ENCODE assay signal across 8 mouse cellular contexts in genomic region chr2:30544782-30545435, GRCm38 (mm10). TPM values are rescaled to one million over a fixed set of nuclear protein-coding genes. Genes with fewer than 3 reads are reported as not detected.
A peak's percentile ranks its signal among the peaks of the same experiment; 100 is the strongest.
DNase-seq lines count a peak whose midpoint lies in the region; ATAC-seq and TF ChIP-seq lines count a peak whose summit lies in the region.

No protein-coding gene starts in this region.

- H3K27me3 ChIP-seq in cerebellum, adult 2 months (ENCODE audit: control insufficient read depth, insufficient read depth, low read length), result no peaks in the 10 kb centered on the region
- no peaks in the 10 kb centered on the region for H3K27me3 ChIP-seq in forebrain, postnatal 0 days (ENCODE audit: insufficient read depth, low read length)
- no peaks in the 10 kb centered on the region for H3K27me3 ChIP-seq in liver, postnatal 0 days (ENCODE audit: insufficient read depth, low read length)
- H3K27me3 ChIP-seq in neural tube, embryonic 13.5 days, result no peaks in the 10 kb centered on the region
- H3K27me3 ChIP-seq in stomach, postnatal 0 days (ENCODE audit: control insufficient read depth, insufficient read depth, low read length), result no peaks in the 10 kb centered on the region

- peak overlapping the region; percentile 43 for H3K4me2 ChIP-seq in forebrain, postnatal 0 days (ENCODE audit: low read depth)
- H3K4me2 ChIP-seq in liver, postnatal 0 days (ENCODE audit: low read depth, low read length), result peak overlapping the region; percentile 52
- peak overlapping the region; percentile 57 for H3K4me2 ChIP-seq in neural tube, embryonic 13.5 days
- H3K4me2 ChIP-seq in stomach, postnatal 0 days (replicated peaks; ENCODE audit: low read depth), result peak overlapping the region; percentile 45

- intact Hi-C loops in heart, postnatal 36 days (cut with DNase I), result loop anchor here (2.0 kb wide), 1 partner anchor 68 kb away; no protein-coding TSS in a partner anchor

- in situ Hi-C loops in ES-E14 (cut with MboI; ENCODE audit: low sequenced_read_pairs in 2 of 2, unreplicated experiment in 2 of 2), result no loop called here

- no peak for TF ChIP-seq EP300 in liver, postnatal 0 days (IDR thresholded peaks at IDR 0.05; ENCODE audit: low read depth)
- no peak for TF ChIP-seq EP300 in stomach, postnatal 0 days (optimal IDR thresholded peaks at IDR 0.05)

- H3K9ac ChIP-seq in ES-E14 (ENCODE audit: insufficient read depth, low read depth, low read length, poor library complexity, severe bottlenecking), result no peak overlapping the region
- H3K9ac ChIP-seq in forebrain, postnatal 0 days, result peak overlapping the region; percentile 25
- no peak overlapping the region for H3K9ac ChIP-seq in liver, postnatal 0 days (replicated peaks)
- peak overlapping the region; percentile 32; the same call in 1 of the 2 replicates for H3K9ac ChIP-seq in neural tube, embryonic 13.5 days
- H3K9ac ChIP-seq in stomach, postnatal 0 days (ENCODE audit: low read length), result no peak overlapping the region

- no peak for TF ChIP-seq CTCF in cerebellum, adult 2 months (IDR thresholded peaks at IDR 0.05; ENCODE audit: borderline replicate concordance, insufficient read depth, low read depth, low read length)
- peak; percentile 13; the same call in 1 of the 2 replicates for TF ChIP-seq CTCF in forebrain, postnatal 0 days (IDR thresholded peaks at IDR 0.05; ENCODE audit: low read depth)
- no peak for TF ChIP-seq CTCF in liver, postnatal 0 days (IDR thresholded peaks at IDR 0.05; ENCODE audit: low read depth)
- TF ChIP-seq CTCF in stomach, postnatal 0 days (IDR thresholded peaks at IDR 0.05; ENCODE audit: low read depth), result no peak

- H3K4me3 ChIP-seq in ES-E14 (ENCODE audit: insufficient read depth in 1 of 2, low read depth in 1 of 2, low read length in 2 of 2, poor library complexity in 1 of 2, severe bottlenecking in 1 of 2), result no peak overlapping the region
- H3K4me3 ChIP-seq in cerebellum, adult 2 months (replicated peaks; ENCODE audit: insufficient read depth, low read depth, low read length), result peak overlapping the region; percentile 21
- H3K4me3 ChIP-seq in forebrain, postnatal 0 days (ENCODE audit: low read depth, low read length), result 0 out of 2 replicates have a peak overlapping the region, but pooled peaks have one; percentile 1
- H3K4me3 ChIP-seq in liver, postnatal 0 days (ENCODE audit: low read depth, low read length), result 0 out of 2 replicates have a peak overlapping the region, but pooled peaks have one; percentile 3
- H3K4me3 ChIP-seq in neural tube, embryonic 13.5 days, result peak overlapping the region; percentile 28
- peak overlapping the region; percentile 12; the same call in 1 of the 2 replicates for H3K4me3 ChIP-seq in stomach, postnatal 0 days (ENCODE audit: low read depth, low read length)

- no peaks in the 10 kb centered on the region for H3K36me3 ChIP-seq in ES-E14 (ENCODE audit: control insufficient read depth, insufficient read depth, low read length, poor library complexity, severe bottlenecking)
- no peaks in the 10 kb centered on the region for H3K36me3 ChIP-seq in forebrain, postnatal 0 days (ENCODE audit: insufficient read depth)
- no peaks in the 10 kb centered on the region for H3K36me3 ChIP-seq in liver, postnatal 0 days (replicated peaks; ENCODE audit: insufficient read depth, low read length)
- no peaks in the 10 kb centered on the region for H3K36me3 ChIP-seq in neural tube, embryonic 13.5 days
- no peaks in the 10 kb centered on the region for H3K36me3 ChIP-seq in stomach, postnatal 0 days (ENCODE audit: control insufficient read depth, insufficient read depth, low read length)

- peak; percentile 80 for DNase-seq in ES-E14 (ENCODE audit: low read depth, low spot score)
- peak; percentile 87 to 89 for DNase-seq in cerebellum, adult 2 months
- DNase-seq in forebrain, postnatal 0 days, result peak; percentile 96
- peak; percentile 82 to 86 for DNase-seq in heart, postnatal 36 days
- peak; percentile 92 for DNase-seq in layer of hippocampus, adult 18-20 months (ENCODE audit: low spot score in 2 of 2)
- DNase-seq in liver, postnatal 0 days, result peak; percentile 84
- peak; percentile 92 for DNase-seq in stomach, postnatal 0 days (ENCODE audit: low spot score)

- no peak overlapping the region for H3K27ac ChIP-seq in ES-E14 (ENCODE audit: insufficient read depth, low read depth, low read length, poor library complexity, severe bottlenecking)
- H3K27ac ChIP-seq in cerebellum, adult 2 months (ENCODE audit: insufficient read depth, low read length), result no peak overlapping the region
- peak overlapping the region; percentile 84 for H3K27ac ChIP-seq in forebrain, postnatal 0 days (ENCODE audit: low read depth, low read length)
- no peak overlapping the region for H3K27ac ChIP-seq in liver, postnatal 0 days (ENCODE audit: low read depth)
- peak overlapping the region; percentile 81 for H3K27ac ChIP-seq in neural tube, embryonic 13.5 days (replicated peaks)
- no peak overlapping the region for H3K27ac ChIP-seq in stomach, postnatal 0 days (replicated peaks)

- TF ChIP-seq POLR2A in cerebellum, adult 2 months (IDR thresholded peaks at IDR 0.05; ENCODE audit: borderline replicate concordance, insufficient read depth, low read length), result no peak

- H3K4me1 ChIP-seq in ES-E14 (ENCODE audit: control insufficient read depth in 2 of 2, insufficient read depth in 2 of 2, low read length in 2 of 2, poor library complexity in 1 of 2), result peaks cover 5 to 17% of the 10 kb centered on the region in 2 experiments
- peaks cover 5% of the 10 kb centered on the region; the same call in 1 of the 2 replicates for H3K4me1 ChIP-seq in cerebellum, adult 2 months (ENCODE audit: control insufficient read depth, insufficient read depth, low read length)
- H3K4me1 ChIP-seq in forebrain, postnatal 0 days (ENCODE audit: insufficient read depth), result peaks cover 18% of the 10 kb centered on the region
- H3K4me1 ChIP-seq in liver, postnatal 0 days (ENCODE audit: insufficient read depth), result peaks cover 14% of the 10 kb centered on the region; the same call in 1 of the 2 replicates
- H3K4me1 ChIP-seq in neural tube, embryonic 13.5 days (replicated peaks), result peaks cover 46% of the 10 kb centered on the region
- H3K4me1 ChIP-seq in stomach, postnatal 0 days (replicated peaks; ENCODE audit: control insufficient read depth, insufficient read depth), result peaks cover 6% of the 10 kb centered on the region; the same call in 1 of the 2 replicates

- 5% methylated on average over 35 of the region's 35 CpGs for whole genome bisulfite sequencing in cerebellum, adult 2 months
- 1% methylated on average over 35 of the region's 35 CpGs for WGBS in forebrain, postnatal 0 days
- whole genome bisulfite sequencing in liver, postnatal 0 days (ENCODE audit: insufficient replicate concordance), result 3% methylated on average over 35 of the region's 35 CpGs
- 3% methylated on average over 35 of the region's 35 CpGs for WGBS in neural tube, embryonic 13.5 days
- WGBS in stomach, postnatal 0 days, result 3% methylated on average over 35 of the region's 35 CpGs

- H3K9me3 ChIP-seq in ES-E14 (ENCODE audit: control insufficient read depth, insufficient read depth, low read depth, low read length), result no peaks in the 10 kb centered on the region
- no peaks in the 10 kb centered on the region for H3K9me3 ChIP-seq in forebrain, postnatal 0 days (ENCODE audit: low read length)
- H3K9me3 ChIP-seq in liver, postnatal 0 days (ENCODE audit: low read length), result no peaks in the 10 kb centered on the region
- 0 out of 2 replicates have a peak, but pooled peaks cover 5% of the 10 kb centered on the region for H3K9me3 ChIP-seq in neural tube, embryonic 13.5 days
- no peaks in the 10 kb centered on the region for H3K9me3 ChIP-seq in stomach, postnatal 0 days (ENCODE audit: control insufficient read depth, low read length)

- peak; percentile 95 for ATAC-seq in forebrain, postnatal 0 days
- ATAC-seq in liver, postnatal 0 days, result peak; percentile 79
- peak; percentile 84 for ATAC-seq in neural tube, embryonic 13.5 days (ENCODE audit: low read depth)
- peak; percentile 92 for ATAC-seq in stomach, postnatal 0 days (ENCODE audit: low FRiP score, low TSS enrichment)

TF ChIP-seq in ES-E14, 5 proteins besides CTCF, POLR2A, EP300 and RAD21:
- TF ChIP-seq ZC3H11A (IDR thresholded peaks at IDR 0.05; ENCODE audit: borderline replicate concordance, low read depth, low read length), result no peak
- no peak for TF ChIP-seq CHD2 (IDR thresholded peaks at IDR 0.05; ENCODE audit: low read depth, low read length)
- TF ChIP-seq HCFC1 (IDR thresholded peaks at IDR 0.05; ENCODE audit: borderline replicate concordance, insufficient read depth, low read length), result no peak
- no peak for TF ChIP-seq MAFK (IDR thresholded peaks at IDR 0.05; ENCODE audit: insufficient read depth, low read depth, low read length)
- no peak for TF ChIP-seq ZNF384 (IDR thresholded peaks at IDR 0.05; ENCODE audit: low read depth, low read length)

RNA-seq across cellular contexts. Expression of gene Cstad, which starts 49.9 kb away (rescaled TPM):
- 0.54 TPM in 1 of 2 replicates, not detected in the other for total RNA-seq in ES-E14 (2012; rRNA removed)
- polyA plus RNA-seq in cerebellum, adult 2 months (2012; rRNA removed), result 3.2 and 3.7 TPM in 2 replicates
- 3.8 and 4.1 TPM in 2 replicates for total RNA-seq in forebrain, postnatal 0 days (2014; rRNA removed)
- 0.65 and 1.2 TPM in 2 replicates for polyA plus RNA-seq in forebrain, postnatal 0 days (2015; fragmentation: Nextera tagmentation; extraction: Ambion mirVana)
- 1 to 10 TPM; 1.5 to 2.3 TPM for total RNA-seq in heart, postnatal 36 days (2021)
- 1 to 10 TPM; 4.5 to 5.3 TPM for total RNA-seq in layer of hippocampus, adult 18-20 months (2021)
- polyA plus RNA-seq in liver, postnatal 0 days (2015; fragmentation: Nextera tagmentation; extraction: Ambion mirVana), result 0.22 TPM in 2 replicates
- 0.39 and 0.98 TPM in 2 replicates for polyA plus RNA-seq in neural tube, embryonic 13.5 days (2015; fragmentation: Nextera tagmentation; extraction: Ambion mirVana)
- polyA plus RNA-seq in stomach, postnatal 0 days (2015; fragmentation: Nextera tagmentation; extraction: Ambion mirVana), result 0.57 and 0.63 TPM in 2 replicates

Comparison
In these comparisons a context has a peak if more than half of its experiments do, and no peak if none do; other contexts are left out.
1. H3K27ac ChIP-seq: peak in forebrain, postnatal 0 days (single experiment) and neural tube, embryonic 13.5 days (single experiment); none in ES-E14 (single experiment), cerebellum, adult 2 months (single experiment), liver, postnatal 0 days (single experiment) and stomach, postnatal 0 days (single experiment).
2. H3K4me3 ChIP-seq: peak in cerebellum, adult 2 months (single experiment), forebrain, postnatal 0 days (single experiment), liver, postnatal 0 days (single experiment), neural tube, embryonic 13.5 days (single experiment) and stomach, postnatal 0 days (single experiment); none in ES-E14 (0 of 2).
3. H3K9ac ChIP-seq: peak in forebrain, postnatal 0 days (single experiment) and neural tube, embryonic 13.5 days (single experiment); none in ES-E14 (single experiment), liver, postnatal 0 days (single experiment) and stomach, postnatal 0 days (single experiment).
4. Peak in every context shown above with its lines, with median percentiles within 50 percentile points of each other: DNase-seq, ATAC-seq and H3K4me2 ChIP-seq.